Mouse (Mus musculus) left cerebral cortex, postnatal 36 days (tissue): ENCODE measurements around the gene Stpg4. TPM values are rescaled to one million over a fixed set of nuclear protein-coding genes. Genes with fewer than 3 reads are reported as not detected.

Experiments
- DNase-seq, 2 experiments: peaks; one replicate each; pipeline ENCODE4 v3.0.0; 2021 to 2022; ENCODE audit warnings: low spot score in 2 of 2, mixed read lengths in 1 of 2
- intact Hi-C: fragments of 180-260 bp; cut with DNase I; formaldehyde crosslinking; loops from one replicate; pipeline ENCODE4 v1.15.1; 2025
- total RNA-seq, 2 experiments: library from RNA; stranded (reverse); gene quantifications; 2 replicates each; pipeline ENCODE4 v1.2.3; 2021

Gene Stpg4
- total RNA-seq, 2 experiments from 2014 or later = not detected

DNA sequence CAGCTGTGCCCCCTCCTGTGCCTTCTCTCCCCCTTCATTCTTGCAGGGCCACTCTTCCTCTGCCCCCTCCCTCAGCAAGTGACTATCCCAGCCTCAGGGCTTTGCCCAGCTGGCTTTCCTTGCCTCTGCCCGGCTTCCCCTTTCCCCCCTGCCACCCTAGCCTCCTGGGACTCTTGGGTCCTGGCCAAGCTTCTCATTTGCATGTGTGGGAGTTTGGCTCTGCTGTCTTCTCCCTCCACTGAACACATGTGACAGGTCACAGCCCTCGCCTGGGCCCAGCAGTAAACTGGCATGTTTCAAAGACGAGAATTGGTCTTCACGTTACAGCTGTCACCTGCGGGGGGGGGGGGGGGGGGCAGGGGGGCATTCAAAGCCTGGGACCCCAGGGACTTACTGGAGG is 40.5 kb downstream of the Stpg4 start:
- no peak for DNase-seq
- intact Hi-C loops = no loop called here

DNA sequence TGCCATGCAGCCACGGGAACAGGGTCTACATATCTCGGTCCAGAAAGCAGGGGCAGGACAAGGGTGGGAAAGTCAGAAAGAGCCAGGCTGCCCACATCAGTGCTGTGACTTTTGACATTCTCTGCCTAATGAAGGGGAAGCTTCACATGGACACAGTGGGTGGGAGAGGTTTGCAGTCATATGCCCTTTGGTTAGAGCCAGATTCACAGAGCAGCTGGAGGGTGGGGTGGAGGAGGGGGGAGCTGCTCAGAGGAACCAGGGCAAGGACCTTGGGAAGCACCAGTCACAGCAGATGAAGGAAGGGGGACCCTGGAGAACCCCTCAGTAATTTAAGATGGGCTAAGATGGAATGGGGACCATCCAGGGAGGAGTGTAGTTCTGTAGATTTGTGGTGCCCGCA is 41.7 kb downstream of the Stpg4 start:
- DNase-seq = no peak

DNA sequence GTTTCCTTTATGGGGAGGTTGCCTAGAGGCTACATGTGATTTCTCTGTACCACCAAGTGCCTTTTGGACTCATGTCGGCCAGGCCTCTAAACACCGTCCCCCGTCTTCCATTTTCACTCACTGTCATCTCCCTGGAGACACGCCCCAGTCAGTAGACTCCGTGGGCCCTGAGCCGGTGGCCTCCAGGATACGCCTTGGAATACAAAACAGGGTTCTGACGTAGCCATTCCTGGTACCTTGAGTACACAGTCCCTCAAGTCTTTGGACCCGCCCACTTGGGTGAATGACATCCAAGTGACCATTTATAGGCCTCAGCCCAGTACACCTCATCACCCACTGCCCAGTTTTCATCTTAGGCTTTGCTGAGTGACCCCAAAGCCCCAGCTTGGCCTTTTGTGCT is 46.9 kb downstream of the Stpg4 start:
- intact Hi-C loops = no loop called here
- no peak for DNase-seq

More for the DNA sequence above, 41.7 kb downstream of the Stpg4 start:
- intact Hi-C loops = no loop called here

DNA sequence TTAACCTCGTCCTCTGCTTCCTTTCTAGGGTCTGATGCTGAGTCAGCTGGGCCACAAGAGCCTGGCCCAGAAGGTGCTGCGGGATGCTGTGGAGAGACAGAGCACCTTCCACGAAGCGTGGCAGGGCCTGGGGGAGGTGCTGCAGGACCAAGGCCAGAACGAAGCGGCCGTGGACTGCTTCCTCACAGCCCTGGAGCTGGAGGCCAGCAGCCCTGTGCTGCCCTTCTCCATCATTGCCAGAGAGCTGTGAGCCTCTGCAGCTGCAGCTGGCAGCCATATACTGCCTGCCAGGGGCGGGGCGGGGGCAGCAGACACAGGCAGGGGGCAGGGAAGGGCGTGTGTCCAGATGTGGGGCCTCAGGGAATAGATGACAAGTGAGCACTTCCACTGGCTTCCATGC is 47.7 kb downstream of the Stpg4 start:
- intact Hi-C loops = loop anchor here (2.0 to 5.0 kb wide), 4 partner anchors 47 to 152 kb away; partner anchors contain the start of genes Calm2 and Stpg4
- peak in 1 of 2 experiments; percentile 25 for DNase-seq

DNA sequence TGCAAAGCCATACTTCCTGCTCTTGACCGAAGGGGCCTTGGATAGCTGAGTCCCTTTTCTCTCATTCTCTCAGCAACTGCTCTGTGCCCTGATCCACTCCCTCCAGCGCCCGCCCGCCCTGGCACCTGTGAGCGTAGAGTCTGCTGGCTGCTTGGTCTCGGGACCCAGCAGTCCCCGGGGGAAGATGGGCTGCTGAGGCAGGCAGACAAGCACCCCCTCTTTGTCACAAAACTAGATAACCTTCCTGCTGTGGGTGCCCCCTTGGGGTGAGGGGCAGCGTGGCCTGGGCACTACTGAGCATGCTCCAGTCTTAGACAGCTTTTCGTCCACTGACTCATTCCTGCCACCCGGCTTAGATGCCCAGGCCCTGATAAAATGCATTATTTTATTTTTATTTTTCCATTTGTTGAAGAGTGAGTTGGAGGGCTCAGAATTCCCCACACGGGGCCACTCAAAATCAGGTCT is 48.3 kb downstream of the Stpg4 start:
- DNase-seq = no peak
- intact Hi-C loops = loop anchor here (2.0 to 5.0 kb wide), 4 partner anchors 48 to 153 kb away; partner anchors contain the start of genes Calm2 and Stpg4

DNA sequence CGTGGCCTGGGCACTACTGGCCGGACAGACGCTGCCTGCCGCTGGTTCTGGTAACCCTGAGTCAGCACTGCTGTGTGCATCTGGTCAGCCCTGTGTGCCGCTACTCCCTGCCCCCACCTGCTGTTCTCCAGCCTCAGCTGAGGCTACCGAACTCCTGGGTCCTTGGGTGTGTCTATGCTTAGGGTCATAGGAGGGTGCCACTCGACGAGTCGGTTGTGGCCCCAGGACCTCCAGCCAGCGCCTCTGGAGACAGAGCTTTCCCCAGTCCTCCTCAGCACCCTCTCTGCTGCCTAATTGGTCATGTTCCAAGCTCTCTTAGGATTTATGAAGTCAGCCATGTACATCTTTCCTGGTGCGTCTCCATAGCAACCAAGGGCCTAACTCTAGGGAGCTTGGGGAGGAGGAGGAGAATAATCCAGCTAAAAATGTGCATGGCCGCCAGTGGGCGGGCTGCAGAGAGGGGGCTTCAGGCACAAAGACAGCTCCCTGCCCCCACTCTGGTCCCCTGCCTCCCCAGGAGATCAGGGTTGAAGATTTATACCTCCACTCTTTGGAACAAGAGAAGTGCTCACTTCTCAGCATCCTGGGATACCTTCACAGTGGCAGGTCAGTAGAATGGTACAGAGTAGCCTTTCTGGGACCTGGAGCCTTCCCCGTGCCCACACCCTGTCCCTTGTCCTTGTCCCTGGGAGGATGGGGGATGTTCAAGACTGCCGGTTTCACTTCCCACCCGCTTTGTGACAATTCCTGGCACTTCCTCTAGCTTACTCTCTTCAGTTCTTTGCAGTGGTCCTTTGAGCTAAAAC is 49.0 kb downstream of the Stpg4 start:
- intact Hi-C loops = loop anchor here (2.0 to 5.0 kb wide), 4 partner anchors 49 to 154 kb away; partner anchors contain the start of genes Calm2 and Stpg4
- peak; percentile 73 to 80 for DNase-seq

DNA sequence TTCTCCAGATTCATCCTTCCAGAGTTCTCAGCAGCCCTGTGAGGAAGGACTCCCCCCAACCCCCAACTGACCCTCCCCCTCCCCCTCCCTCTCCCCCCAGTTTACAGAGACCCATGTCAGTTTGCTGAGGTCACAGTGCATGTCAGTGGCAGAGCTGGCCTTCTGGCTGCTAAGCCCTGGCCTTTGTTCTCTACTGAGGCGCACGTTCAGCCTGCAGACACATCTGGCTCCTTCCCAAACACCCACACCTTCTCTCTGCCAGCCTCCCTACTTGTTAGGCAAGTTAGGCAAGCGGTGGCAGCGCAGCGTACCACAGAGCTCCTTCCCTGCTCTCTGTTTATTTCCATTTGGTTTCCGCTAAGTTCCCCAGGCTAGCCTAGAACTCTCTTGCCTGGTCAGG is 50.0 kb downstream of the Stpg4 start:
- DNase-seq = peak in 1 of 2 experiments; percentile 70
- intact Hi-C loops = loop anchor here (5.0 kb wide), 2 partner anchors 50 to 155 kb away; partner anchors contain the start of gene Stpg4

DNA sequence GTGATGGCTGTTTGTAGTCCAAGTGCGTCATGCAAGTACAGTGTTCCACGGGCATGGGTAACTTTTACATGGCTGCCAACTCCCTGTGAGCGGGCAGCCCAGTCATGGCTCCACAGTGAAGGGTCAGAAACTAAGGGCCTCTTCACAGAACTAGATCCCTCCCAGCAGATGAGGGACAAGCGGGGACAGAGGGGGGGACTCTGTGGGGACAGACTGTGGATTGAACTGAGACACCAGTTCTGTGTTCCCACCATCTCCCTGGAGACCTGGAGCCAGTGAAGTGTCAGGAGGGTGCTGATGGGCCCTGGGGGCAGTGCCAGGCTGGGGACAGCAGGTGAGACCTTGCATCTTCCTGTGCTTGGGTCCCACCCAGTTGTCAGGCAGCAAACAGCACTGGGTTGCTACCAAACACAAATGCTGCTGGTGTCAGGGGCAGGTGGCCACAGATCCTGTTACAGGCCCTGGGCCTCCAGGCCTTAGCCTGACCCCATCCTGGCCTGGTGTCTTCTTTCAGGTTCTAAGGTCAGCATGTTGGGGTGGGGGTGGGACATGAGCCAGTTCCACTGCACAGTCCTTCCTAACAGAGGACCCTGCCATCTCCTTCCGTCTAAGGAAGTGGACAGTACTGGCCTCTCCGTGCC is 50.6 kb downstream of the Stpg4 start:
- no peak for DNase-seq
- intact Hi-C loops = loop anchor here (5.0 kb wide), 2 partner anchors 50 to 155 kb away; partner anchors contain the start of gene Stpg4

DNA sequence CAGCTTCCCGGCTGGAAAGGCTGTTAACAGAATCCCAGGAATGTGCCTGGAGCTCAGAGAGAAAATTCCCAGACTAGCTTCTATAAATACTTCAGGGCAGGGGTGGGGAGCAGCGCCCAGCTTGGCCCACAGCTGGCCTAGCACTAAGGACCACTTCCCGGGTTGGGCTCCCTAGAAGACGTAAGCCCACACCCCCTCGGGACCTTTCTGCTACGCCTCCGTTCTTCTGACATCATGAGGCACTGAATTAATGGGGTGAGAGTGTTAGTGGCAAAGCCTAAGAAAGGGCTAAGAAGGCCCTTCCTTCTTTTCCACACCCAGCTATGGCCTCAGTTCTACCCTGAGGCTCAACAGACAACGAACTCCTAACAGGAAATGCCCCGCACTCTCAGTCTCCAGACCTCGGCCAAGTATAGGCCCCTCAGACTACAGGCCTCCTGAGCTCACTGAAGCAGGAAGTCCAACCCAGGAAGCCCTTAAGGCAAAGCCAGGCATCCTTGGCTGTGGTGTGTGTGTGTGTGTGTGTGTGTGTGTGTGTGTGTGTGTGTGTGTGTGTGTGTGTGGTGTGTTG is 51.5 kb downstream of the Stpg4 start:
- no peak for DNase-seq
- intact Hi-C loops = loop anchor here (5.0 kb wide), 2 partner anchors 51 to 156 kb away; partner anchors contain the start of gene Stpg4

DNA sequence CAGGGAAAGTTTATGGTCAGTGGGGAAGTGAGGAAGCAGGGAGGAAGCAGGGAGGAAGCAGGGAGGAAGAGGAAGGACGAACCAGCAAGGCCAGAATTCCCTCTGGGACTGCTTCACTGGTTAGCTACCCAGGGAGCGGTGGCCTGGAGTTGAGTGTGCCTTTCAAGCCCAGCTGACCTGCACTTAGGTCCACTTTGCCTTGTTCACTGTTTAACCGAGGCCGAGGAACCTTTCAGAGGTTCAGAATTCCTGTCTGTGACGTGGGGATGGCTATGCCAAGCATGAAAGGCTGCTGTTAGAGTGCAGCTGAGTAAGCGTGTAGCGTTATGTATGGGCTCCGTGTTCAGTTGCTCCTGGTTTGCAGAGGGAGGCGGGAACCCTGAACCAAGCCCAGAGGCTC is 54.2 kb downstream of the Stpg4 start:
- intact Hi-C loops = no loop called here
- no peak for DNase-seq

DNA sequence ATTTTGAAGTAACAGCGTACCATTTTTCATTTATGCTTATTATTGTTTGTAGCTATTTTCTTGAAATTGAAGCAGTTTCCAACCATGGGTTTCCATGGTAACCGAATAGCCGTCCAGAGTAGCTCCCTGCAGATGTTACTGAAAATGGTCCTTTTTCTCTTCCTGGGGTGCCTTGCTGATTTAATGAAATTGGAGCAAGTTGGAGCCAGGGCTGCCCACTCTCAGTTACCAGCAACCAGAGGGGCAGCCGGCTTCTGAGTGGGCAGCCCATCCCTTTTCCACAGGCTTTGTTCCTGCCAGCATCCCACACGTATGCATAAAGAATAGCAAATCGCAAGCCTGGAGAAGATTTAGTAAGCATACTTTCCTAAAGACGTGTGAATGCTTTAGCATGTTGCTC is 55.4 kb downstream of the Stpg4 start:
- intact Hi-C loops = no loop called here
- DNase-seq = peak; percentile 59 to 78

DNA sequence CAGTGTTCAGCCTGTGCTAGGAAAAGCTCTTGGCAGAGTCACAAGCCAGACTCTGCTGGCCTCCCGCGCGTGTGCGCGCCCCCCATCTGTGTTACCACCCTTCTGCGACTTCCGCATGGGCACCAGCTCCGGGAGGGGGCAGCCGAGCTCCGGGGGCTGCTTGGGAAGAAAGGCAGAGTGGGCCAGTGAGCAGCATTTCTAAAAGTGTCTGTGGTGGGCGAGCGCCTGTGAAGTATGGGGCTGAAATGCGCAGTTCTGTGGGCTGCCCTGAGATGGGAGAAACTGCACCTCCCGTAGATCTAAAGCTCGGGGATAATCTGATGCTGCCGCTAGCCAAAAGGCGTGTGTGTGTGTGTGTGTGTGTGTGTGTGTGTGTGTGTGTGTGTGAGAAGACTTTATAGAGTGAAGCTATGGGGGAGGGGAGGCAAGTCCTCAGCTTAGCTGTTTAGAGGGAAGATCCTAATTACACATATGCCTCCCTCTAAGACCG is 58.2 kb downstream of the Stpg4 start:
- intact Hi-C loops = no loop called here
- peak; percentile 84 to 89 for DNase-seq

DNA sequence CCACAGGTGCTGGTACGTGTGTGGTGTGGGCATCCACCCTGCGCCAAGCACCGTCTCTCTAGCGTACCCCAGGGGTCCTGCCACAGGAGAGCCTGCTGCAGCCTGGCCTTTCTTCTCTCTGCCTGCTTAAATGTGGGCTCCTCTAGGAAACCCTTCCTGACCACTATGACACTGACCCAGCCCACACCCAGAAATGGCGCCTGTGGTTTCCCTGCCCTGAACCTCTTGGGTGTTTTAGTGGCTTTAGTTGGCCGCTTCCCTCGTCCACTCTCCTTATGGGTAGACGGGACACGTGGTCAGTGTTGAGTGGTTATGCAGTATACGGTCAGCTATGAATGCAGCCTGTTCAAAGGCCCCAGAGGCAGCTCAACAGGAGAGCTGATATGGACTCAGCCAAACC is 59.1 kb downstream of the Stpg4 start:
- DNase-seq = no peak
- intact Hi-C loops = no loop called here

DNA sequence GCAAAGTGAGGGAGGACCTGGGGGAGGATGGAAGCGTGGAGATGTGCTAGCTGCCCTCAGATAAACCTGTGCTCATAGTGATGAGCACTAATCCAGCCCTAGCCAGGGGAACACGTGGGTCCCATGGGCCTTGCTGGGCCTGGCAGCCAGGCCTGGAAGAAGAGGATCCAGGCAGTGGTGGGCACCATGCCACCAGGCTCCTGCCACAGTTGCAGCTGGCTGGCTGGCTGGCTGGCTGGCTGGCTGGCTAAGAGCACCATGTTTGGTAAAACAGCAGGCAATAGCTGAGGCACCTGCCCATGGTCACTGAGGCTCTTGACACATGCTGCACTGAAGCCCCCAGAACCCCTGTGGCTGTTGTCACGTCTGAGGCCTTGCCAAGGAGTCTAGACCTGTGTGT is 59.9 kb downstream of the Stpg4 start:
- intact Hi-C loops = no loop called here
- DNase-seq = peak; percentile 63 to 65

DNA sequence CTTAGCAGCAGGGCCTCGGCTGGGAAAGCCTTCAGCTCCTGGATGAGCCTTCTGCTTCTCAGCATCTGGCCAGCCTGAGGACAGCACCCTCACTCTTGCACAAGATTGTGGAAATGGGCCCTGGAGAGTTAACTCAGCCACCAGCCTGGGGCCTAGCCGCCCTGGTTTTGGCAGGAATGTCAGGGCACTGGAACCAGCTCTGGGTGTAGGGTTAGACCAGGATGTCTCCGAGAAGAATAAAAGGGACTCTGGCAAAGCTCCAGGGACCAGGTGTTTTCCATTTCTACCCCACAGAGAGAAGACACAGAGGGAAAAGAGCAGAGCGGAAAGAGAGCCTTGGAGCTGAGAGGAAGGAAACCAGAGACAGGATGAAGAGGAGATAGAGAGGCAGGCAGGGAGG is 60.3 kb downstream of the Stpg4 start:
- intact Hi-C loops = no loop called here
- DNase-seq = no peak

DNA sequence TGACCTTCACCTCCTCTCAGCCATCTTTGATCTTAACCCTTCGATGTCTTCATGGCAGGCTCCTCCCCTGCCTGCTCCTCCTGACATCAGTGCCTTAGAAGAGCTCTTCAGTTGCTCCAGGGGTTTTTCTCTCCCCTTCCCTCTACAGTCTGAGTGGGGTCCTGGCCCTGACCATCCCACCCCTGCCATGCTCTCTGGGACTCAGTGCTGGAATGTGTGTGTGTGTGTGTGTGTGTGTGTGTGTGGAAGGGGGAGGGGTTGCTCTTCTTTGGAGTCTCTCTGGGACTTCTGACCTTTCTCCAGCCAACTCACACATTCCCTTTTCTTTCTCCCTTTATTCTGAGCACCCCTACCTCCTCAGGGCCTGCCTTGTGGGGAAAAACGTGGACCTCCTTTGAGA is 61.0 kb downstream of the Stpg4 start:
- DNase-seq = no peak
- intact Hi-C loops = no loop called here

DNA sequence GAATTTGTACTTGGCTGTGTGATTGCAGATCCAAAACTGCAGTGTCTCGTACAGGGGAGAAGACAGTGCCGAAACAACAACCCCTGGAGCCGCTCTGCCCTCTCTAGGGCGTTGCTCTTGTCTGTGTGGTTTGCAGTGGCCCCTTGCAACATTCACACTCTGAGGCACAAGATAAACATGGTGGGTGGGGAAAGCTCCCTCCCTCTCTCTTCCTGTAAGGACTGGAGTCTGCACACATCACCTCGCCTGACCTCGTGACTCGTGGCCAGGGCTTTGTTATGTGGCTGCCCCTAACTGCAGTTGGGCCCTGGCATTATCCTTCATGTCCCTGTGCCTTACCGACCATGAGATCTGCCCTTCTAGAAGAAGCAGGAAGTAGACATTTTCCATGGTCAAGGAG is 62.3 kb downstream of the Stpg4 start:
- intact Hi-C loops = no loop called here
- no peak for DNase-seq

DNA sequence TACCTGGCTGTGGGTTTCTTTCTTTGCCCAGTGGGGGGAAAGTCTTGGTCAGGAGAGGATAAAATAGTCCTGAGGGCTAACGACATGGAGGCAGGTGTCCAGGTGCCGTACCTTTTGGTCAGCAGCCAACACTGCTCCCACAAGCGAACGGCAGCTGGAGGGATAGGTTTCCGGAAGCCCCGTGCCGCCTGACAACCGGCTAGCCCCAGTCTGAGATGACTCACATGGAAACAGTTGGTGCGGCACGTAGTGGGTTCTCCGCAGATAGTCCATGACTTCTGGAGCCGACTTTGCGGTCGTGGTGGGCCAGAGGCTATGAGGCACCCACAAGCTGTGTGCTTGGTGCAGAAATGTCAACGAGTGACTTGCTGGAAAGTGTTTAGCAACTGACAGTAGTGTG is 63.4 kb downstream of the Stpg4 start:
- intact Hi-C loops = no loop called here
- DNase-seq = no peak

DNA sequence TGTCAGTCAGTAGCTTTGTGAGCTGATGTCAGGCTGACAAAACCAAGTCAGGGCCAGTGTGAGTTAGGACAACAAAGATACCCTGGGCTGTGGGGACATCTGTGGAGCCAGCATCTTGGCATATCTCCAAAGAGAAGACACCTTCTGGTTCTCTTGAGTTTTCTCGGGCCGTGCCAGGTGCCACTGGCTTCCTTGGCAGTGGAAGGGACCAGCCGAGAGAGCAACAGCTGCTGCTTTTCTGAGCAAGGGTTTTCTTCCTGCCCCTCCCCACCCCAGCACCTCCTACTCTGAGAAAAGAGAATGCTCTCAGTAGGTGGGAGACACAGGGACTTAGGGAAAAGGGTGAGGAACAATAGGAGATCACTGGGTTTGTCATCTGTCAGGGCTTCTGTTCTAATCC is 66.4 kb downstream of the Stpg4 start:
- DNase-seq = peak in 1 of 2 experiments; percentile 46
- intact Hi-C loops = no loop called here

DNA sequence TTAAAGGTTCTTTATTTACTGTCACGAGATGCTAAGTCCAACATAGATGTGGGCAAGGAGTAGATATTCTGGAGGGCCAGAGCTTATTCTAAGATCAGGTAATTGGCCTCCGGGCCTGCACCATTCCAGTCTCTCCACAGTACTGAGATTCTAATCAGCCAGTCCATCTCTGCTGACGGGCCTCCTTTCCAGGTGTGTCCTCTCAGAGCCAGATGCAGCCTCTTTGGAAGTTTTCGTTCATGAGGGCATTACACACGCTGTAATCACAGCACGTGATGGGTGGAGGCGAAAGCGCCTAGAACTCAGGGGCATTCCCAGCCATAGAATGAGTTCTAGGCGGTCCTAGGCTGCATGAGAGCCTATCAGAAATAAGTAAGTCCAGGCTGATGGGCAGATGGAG is 70.0 kb downstream of the Stpg4 start:
- intact Hi-C loops = no loop called here
- no peak for DNase-seq
